Mouse (Mus musculus) heart, embryonic 13.5 days (tissue): ENCODE data around the gene Gm20517. TPM values are rescaled to one million over a fixed set of nuclear protein-coding genes. Genes with fewer than 3 reads are reported as not detected.
A peak's percentile ranks its signal among the peaks of the same experiment; 100 is the strongest.

Experiments
- ATAC-seq: fragments of 200-750 bp; cut with Nextera tagmentation; 2 replicates; pipeline ENCODE4 v1.8.0; 2017; ENCODE audit warnings: moderate TSS enrichment; ENCODE audit not compliant: insufficient number of reproducible peaks, low FRiP score, low TSS enrichment; ENCODE audit errors: extremely low read depth
- H3K27ac ChIP-seq: fragments of 300-500 bp; sonication (generic); replicated peaks from 2 replicates; pipeline ENCODE4 v1.5.1; 2015; ENCODE audit warnings: moderate library complexity, mild to moderate bottlenecking, inconsistent platforms
- H3K27me3 ChIP-seq: fragments of 300-500 bp; sonication (generic); replicated peaks from 2 replicates; pipeline ENCODE4 v1.6.1; 2015; ENCODE audit warnings: mild to moderate bottlenecking, inconsistent platforms
- H3K36me3 ChIP-seq: fragments of 300-500 bp; sonication (generic); 2 replicates; pipeline ENCODE4 v1.6.1; 2015; ENCODE audit warnings: mild to moderate bottlenecking, inconsistent platforms
- H3K4me1 ChIP-seq: fragments of 300-500 bp; sonication (generic); 2 replicates; pipeline ENCODE4 v1.6.1; 2015; ENCODE audit warnings: inconsistent platforms
- H3K4me2 ChIP-seq: fragments of 300-500 bp; sonication (generic); 2 replicates; pipeline ENCODE4 v1.6.1; 2015; ENCODE audit warnings: inconsistent platforms, mild to moderate bottlenecking, moderate library complexity
- H3K4me3 ChIP-seq: fragments of 300-500 bp; sonication (generic); 2 replicates; pipeline ENCODE4 v1.5.1; 2015; ENCODE audit warnings: moderate library complexity, mild to moderate bottlenecking, inconsistent platforms
- H3K9ac ChIP-seq: fragments of 300-500 bp; sonication (generic); 2 replicates; pipeline ENCODE4 v1.6.1; 2015; ENCODE audit warnings: inconsistent platforms, mild to moderate bottlenecking, moderate library complexity
- H3K9me3 ChIP-seq: fragments of 300-500 bp; sonication (generic); 2 replicates; pipeline ENCODE4 v1.6.1; 2016; ENCODE audit warnings: inconsistent platforms
- WGBS: fragments of 180-500 bp; shearing (Covaris S2); methylation state at CpG from one replicate; pipeline ENCODE4 v1.1.7; 2015; ENCODE audit warnings: mixed read lengths; 5-methylcytosine and 5-hydroxymethylcytosine counted together
- polyA plus RNA-seq: library from polyadenylated mRNA; unstranded; fragments of >200 nt; fragmentation: Nextera tagmentation; extraction: Ambion mirVana; gene quantifications from 2 replicates; pipeline ENCODE4 v1.2.1, GENCODE M21; 2015

Gene Gm20517
- polyA plus RNA-seq, 1 experiment from 2014 or later = 1.2 TPM

DNA sequence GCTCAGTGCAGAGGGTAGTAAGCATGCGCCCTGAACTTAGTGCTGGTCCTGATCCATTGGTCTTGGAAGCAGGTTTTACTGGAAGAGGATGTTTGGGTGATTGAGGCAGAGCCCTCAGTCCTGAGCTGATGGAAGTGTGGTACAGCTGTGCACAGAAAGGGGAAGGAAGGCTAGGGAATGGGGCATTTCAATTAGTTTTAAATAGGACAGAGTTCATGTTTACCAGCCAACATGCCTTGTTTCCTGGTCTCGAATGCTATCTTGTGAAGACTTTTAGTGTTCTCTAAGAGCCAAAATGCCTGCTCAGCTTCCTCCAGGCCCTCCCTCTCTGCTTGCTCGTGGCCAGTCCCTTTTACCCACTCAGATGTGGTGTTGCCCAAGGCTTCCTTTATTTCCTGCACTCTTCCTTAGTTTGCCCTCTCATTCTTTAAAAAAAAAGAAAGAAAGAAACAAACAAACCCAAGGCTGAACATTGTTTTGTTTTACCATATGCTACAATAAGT, 47.4 kb downstream of the Gm20517 start:
- H3K9ac ChIP-seq = no peak overlapping the region
- no peaks in the 10 kb centered on the region for H3K27me3 ChIP-seq
- peaks cover 4% of the 10 kb centered on the region; the same call in 1 of the 2 replicates for H3K36me3 ChIP-seq
- no peak for ATAC-seq
- H3K27ac ChIP-seq = no peak overlapping the region
- H3K4me1 ChIP-seq = peaks cover 6% of the 10 kb centered on the region
- H3K4me2 ChIP-seq = no peak overlapping the region
- H3K4me3 ChIP-seq = no peak overlapping the region
- no peaks in the 10 kb centered on the region for H3K9me3 ChIP-seq
- 80% methylated on average over 3 of the region's 3 CpGs for WGBS

DNA sequence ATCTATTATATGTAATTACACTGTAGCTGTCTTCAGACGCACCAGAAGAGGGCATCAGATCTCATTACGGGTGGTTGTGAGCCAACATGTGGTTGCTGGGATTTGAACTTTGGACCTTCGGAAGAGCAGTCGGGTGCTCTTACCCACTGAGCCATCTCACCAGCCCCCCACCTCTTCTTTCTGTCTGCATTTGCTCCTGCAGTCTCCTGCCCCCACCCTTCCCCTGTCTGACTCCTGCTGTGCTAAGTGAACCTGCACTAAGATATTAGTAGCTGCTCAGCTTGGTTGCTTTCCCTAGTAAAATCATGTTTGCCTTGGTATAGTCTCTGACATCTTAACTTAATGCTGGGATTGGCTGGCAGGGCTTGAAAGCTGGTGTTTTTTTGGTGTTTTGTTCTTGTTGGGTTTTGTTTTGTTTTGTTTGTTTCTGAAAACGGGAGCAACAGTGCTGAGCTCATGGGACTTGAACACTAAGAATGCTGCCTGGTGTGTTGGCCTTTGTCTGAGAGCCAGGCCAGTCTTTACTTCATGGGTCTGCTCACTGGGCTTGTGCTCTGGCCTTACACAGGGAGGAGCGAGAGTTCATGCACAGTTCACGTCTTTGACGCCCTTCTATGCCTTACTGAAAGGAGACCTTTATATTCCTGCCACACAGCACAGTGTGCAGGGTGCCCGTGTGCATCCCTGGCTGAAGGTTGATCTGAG, 51.8 kb downstream of the Gm20517 start:
- 64% methylated on average over 9 of the region's 9 CpGs for WGBS
- H3K9ac ChIP-seq = no peak overlapping the region
- ATAC-seq = no peak

DNA sequence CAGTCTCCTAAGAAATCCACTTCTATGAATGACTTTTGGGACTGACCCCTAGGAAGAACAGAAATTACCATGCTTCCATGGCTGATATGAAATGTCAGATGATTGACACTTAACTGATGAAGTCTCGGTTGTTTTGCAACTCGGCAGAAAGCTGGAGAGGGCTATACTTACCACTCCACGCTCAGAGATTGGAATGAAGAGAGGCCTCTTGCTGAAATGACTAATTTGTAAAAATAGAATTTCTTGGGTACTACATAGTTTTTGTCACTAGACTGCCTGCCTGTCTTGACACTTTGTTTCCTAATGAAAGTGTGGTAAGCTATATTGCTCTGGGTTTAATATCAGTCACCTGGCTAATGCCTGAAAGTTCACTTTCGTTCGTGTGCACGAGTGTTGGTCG, 53.1 kb downstream of the Gm20517 start:
- WGBS = 64% methylated on average over 7 of the region's 7 CpGs
- H3K27ac ChIP-seq = peak overlapping the region; percentile 24; the same call in 1 of the 2 replicates

More for the DNA sequence above, 51.8 kb downstream of the Gm20517 start:
- H3K27ac ChIP-seq = peak overlapping the region; percentile 36
- H3K4me2 ChIP-seq = no peak overlapping the region
- no peak overlapping the region for H3K4me3 ChIP-seq
- 0 out of 2 replicates have a peak, but pooled peaks cover 3% of the 10 kb centered on the region for H3K36me3 ChIP-seq
- peaks cover 20% of the 10 kb centered on the region for H3K4me1 ChIP-seq
- H3K27me3 ChIP-seq = no peaks in the 10 kb centered on the region
- no peaks in the 10 kb centered on the region for H3K9me3 ChIP-seq

GRCm38 (mm10) chr17:47669166-47669565, 57.8 kb downstream of the Gm20517 start:
- Histone ChIP-seq H3K4me2 (no peak overlapping the region), H3K27ac (no peak overlapping the region), H3K9me3 (no peaks in the 10 kb centered on the region), H3K9ac (no peak overlapping the region), H3K4me1 (peaks cover 22% of the 10 kb centered on the region), H3K36me3 (peaks cover 5% of the 10 kb centered on the region; the same call in 1 of the 2 replicates), H3K4me3 (no peak overlapping the region), H3K27me3 (peaks cover 20% of the 10 kb centered on the region)
- WGBS = 75% methylated on average over 4 of the region's 4 CpGs
- ATAC-seq = no peak

More for the DNA sequence above, 53.1 kb downstream of the Gm20517 start:
- H3K36me3 ChIP-seq = 0 out of 2 replicates have a peak, but pooled peaks cover 3% of the 10 kb centered on the region
- H3K4me3 ChIP-seq = no peak overlapping the region
- peaks cover 20% of the 10 kb centered on the region for H3K4me1 ChIP-seq
- no peaks in the 10 kb centered on the region for H3K27me3 ChIP-seq
- H3K9me3 ChIP-seq = no peaks in the 10 kb centered on the region
- no peak for ATAC-seq
- H3K4me2 ChIP-seq = no peak overlapping the region
- H3K9ac ChIP-seq = no peak overlapping the region

GRCm38 (mm10) chr17:47671988-47672310, 60.6 kb downstream of the Gm20517 start:
- Histone ChIP-seq H3K9me3 (no peaks in the 10 kb centered on the region), H3K4me3 (peak overlapping the region; percentile 52), H3K4me2 (peak overlapping the region; percentile 95), H3K9ac (peak overlapping the region; percentile 74), H3K27me3 (peaks cover 20% of the 10 kb centered on the region), H3K27ac (peak overlapping the region; percentile 45; the same call in 1 of the 2 replicates), H3K36me3 (peaks cover 20% of the 10 kb centered on the region), H3K4me1 (peaks cover 12% of the 10 kb centered on the region)
- 17% methylated on average over 14 of the region's 14 CpGs for WGBS
- no peak for ATAC-seq

- no peaks in the 10 kb centered on the region for H3K9me3 ChIP-seq
- H3K9ac ChIP-seq = peak overlapping the region; percentile 74
- H3K27me3 ChIP-seq = peaks cover 20% of the 10 kb centered on the region
- H3K27ac ChIP-seq = peak overlapping the region; percentile 45; the same call in 1 of the 2 replicates
- H3K4me1 ChIP-seq = peaks cover 12% of the 10 kb centered on the region
- peak; percentile 19; the same call in 1 of the 2 replicates for ATAC-seq
- 3% methylated on average over 60 of the region's 68 CpGs for WGBS
- H3K4me3 ChIP-seq = peak overlapping the region; percentile 52
- H3K4me2 ChIP-seq = peak overlapping the region; percentile 95
- H3K36me3 ChIP-seq = peaks cover 24% of the 10 kb centered on the region
Observed at GRCm38 (mm10) chr17:47672311-47673111, 61.1 kb downstream of the Gm20517 start.

DNA sequence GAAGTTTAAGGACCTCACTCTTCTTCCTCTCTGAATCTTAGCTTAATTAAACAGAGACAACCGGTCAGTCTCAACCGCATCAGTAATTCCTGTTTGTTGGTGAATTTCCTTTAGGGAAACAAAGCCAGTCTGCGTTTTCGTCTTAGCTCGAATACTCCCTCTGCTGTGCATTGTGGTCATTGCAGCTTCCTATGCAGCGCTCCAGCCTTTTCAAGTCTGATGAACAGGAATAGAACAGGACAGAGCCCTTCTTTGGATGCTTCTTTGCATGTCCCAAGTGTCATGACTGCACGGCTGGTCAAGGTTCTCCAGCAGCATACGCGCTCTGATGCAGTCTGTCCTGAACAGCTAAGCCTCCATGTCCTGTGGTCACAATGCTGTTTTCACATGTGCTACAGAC, 65.2 kb downstream of the Gm20517 start:
- Histone ChIP-seq H3K4me2 (no peak overlapping the region), H3K27ac (no peak overlapping the region), H3K9ac (no peak overlapping the region), H3K27me3 (peaks cover 10% of the 10 kb centered on the region; the same call in 1 of the 2 replicates), H3K4me1 (peaks cover 12% of the 10 kb centered on the region), H3K9me3 (no peaks in the 10 kb centered on the region), H3K36me3 (peaks cover 59% of the 10 kb centered on the region), H3K4me3 (no peak overlapping the region)
- ATAC-seq = no peak
- WGBS = 19% methylated on average over 9 of the region's 9 CpGs

DNA sequence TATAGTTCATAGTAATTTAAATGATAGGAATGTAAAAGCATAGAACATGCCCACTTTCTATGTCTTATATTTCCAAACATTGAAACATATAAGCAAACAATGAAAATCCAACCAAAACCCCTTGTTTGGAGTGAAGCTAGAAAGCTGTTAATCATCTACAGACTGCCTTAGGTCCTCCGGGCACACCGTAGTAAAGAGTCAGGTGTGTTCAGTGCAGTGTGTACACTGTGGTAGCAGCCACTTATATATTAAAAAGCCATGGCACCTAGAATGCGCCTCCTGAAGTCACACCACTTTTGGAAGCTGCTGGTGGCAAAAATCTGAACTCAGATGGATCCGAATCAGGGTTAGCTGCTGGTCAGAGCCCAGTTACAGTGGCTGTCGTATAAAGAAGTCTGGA, 66.8 kb downstream of the Gm20517 start:
- ATAC-seq = no peak
- Histone ChIP-seq H3K4me1 (peaks cover under 1% of the 10 kb centered on the region; the same call in 1 of the 2 replicates), H3K4me3 (no peak overlapping the region), H3K27ac (no peak overlapping the region), H3K9me3 (no peaks in the 10 kb centered on the region), H3K9ac (no peak overlapping the region), H3K27me3 (0 out of 2 replicates have a peak, but pooled peaks cover 2% of the 10 kb centered on the region), H3K4me2 (no peak overlapping the region), H3K36me3 (peaks cover 71% of the 10 kb centered on the region)
- WGBS = 85% methylated on average over 5 of the region's 5 CpGs

- Histone ChIP-seq H3K27me3 (no peaks in the 10 kb centered on the region), H3K27ac (no peak overlapping the region), H3K9me3 (no peaks in the 10 kb centered on the region), H3K4me3 (no peak overlapping the region), H3K4me1 (no peaks in the 10 kb centered on the region), H3K36me3 (peaks cover 74% of the 10 kb centered on the region), H3K4me2 (no peak overlapping the region), H3K9ac (no peak overlapping the region)
- WGBS = 85% methylated on average over 5 of the region's 5 CpGs
- no peak for ATAC-seq
Observed at GRCm38 (mm10) chr17:47678702-47679101, 67.3 kb downstream of the Gm20517 start.

GRCm38 (mm10) chr17:47682836-47683235, 71.4 kb downstream of the Gm20517 start:
- no peak for ATAC-seq
- Histone ChIP-seq H3K9ac (no peak overlapping the region), H3K27ac (no peak overlapping the region), H3K4me1 (peaks cover 8% of the 10 kb centered on the region), H3K4me3 (no peak overlapping the region), H3K27me3 (no peaks in the 10 kb centered on the region), H3K36me3 (peaks cover 81% of the 10 kb centered on the region), H3K4me2 (no peak overlapping the region), H3K9me3 (no peaks in the 10 kb centered on the region)
- WGBS = 65% methylated on average over 4 of the region's 4 CpGs
